Mouse (Mus musculus): ENCODE data around the gene Zdhhc13.
A peak's percentile ranks its signal among the peaks of the same experiment; 100 is the strongest.

The Zdhhc13 gene

DNA sequence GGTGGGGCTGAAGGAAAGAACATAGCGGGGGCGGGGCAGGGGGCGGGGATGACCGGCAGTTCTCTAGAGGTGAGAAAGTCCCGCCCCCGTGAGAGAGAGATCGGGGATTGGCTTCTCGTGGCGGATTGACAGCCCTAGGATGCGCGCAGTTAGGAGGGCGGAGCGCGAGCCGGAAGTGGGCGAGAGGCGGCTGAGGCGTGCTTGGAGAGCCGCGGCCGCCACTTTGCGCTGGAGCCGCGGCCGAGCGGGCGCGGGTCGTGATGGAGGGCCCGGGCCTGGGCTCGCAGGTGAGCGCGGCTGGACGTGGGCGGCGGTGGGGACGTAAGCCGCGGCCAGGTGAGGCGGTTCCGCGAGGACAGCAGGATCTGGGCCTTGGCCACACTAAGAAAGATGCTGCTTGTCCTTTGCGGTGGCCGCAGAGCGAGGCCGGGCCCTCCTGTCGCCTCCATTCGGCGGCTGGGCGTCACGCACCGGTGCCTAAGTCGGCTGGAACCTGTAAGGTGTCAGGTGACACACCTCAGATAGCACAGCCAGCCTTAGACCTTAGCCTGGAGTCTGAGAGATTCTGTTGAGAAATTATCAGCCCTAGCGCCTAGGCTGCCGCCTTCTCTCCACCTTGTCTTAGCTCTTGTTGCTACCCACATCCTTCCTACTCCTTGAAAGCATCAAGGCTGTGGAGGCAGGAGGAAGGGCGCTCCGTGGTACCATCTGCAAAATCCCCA lies at the start of gene Zdhhc13:
TSS of gene Zdhhc13 (plus strand) at position 153 of the 722 bp plus-strand sequence.
- DNase-seq (ENCODE audit: low read depth, low spot score) = peak; percentile 84

DNA sequence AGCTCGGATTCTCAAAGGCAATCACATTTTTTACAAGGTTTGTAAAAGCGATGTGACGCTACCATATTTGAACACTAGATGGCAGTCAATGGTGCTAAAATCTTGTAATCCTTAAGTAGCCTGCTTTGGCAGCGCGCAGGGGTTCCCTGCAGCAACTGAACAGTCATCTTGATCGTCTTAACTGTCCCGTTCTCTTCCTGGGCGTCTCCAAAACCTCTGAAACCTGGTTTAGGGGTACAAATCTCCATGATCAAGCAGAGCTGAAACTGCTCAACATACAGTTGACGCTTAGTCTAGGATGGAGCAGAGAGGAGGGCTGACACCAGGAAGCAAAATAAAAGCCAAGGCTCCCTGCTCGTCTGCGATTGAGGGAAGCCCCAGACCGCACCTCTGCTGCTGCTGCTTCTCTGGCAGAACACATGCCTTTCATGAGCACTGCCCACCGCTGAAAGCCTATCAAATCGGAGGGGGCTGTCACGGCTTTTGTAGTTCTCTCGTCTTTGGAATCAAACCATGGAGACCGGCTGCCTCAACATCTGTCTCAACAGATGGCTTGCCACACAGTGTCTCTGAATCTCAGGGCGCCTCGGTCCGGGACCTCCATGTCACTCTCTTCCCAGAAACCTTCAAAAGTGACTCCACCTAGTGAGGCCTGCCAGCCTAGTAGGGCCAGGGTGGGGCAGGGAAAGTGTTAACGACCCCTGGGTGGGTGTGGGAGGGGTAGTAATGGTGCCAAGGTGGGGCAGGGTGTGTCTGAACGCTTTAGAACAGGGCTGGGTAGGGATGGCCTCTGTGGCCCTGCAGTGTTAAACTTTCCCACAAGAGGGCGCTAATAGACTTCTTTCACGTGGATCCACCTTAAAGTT lies 39.3 kb upstream of the Zdhhc13 start:
- peak; percentile 78 for DNase-seq (ENCODE audit: low read depth, low spot score)

DNA sequence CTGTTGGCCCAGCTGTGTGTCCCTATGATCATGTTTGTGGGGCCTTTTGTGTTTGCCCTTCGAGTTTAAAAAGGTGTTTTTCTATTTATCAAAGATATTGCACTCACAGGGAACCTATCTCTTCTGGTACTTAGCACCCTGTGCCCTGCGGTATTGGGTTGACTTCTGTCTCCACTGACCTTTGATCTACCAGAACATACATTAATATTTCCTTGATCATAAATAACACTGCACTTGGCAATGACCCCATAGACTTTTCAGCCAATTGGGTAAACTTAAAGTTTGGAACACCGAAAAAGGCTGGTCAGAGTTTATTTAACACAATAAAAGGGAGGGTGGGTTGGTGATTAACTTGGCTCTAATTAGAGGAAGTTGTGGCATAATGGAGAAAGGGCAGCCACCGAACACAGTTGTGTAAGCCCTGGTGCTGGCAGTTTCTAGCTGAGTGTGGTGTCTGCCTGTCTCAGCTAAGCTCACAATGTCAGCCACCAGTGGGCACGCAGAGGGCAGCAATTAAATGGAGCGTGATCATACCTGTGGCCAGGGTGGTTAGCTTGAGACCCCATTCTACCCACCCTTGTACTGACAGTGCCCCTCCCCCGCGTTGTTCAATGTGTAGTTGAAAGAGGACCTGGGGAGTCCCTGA lies 38.5 kb upstream of the Zdhhc13 start:
- no peak for DNase-seq (ENCODE audit: low read depth, low spot score)

DNA sequence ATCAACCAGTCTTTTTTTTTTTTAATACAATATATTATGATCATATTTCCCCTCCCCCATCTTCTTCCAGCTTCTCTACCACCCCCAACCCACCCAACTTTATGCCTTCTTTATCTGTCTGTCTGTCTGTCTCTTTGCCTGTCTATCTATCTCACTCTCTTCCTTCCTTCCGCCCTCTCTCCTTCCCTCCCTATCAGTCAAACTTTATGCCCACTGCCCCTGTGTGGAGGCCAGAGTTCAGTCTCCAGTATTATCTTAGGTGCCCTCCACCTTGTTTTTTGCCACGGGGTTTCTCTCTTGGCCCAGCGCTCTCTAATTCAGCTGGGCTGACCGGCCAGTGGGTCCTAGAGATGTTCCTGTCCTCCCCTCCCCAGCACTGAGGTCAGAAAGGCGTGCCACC lies 37.6 kb upstream of the Zdhhc13 start:
- DNase-seq (ENCODE audit: low read depth, low spot score) = no peak

DNA sequence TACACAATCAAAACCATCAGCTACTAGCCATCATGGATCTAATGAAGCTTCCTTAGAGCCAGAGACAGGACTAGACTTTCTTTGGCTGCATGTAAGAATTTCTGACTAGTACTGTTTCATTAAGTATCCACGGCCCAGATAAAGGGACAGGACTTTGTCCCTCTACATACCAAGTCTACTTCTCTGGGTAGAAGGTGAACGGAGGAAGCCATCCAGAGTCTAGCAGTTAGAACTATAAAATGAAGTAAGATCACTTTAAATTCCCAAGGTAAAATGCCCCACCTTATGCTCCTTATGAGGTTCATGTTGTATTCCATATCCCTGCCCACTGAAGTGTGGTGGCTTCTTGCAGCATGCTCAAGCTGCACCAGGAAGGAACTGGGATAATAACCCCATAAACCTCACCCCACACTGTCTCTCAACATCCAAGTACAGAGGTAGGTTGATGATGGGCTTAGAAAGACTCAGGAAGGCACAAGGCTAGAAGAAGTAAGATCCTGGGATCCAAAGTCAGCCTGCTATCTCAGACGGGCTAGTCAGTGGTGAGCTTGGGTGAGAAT lies 34.3 kb upstream of the Zdhhc13 start:
- no peak for DNase-seq (ENCODE audit: low read depth, low spot score)

DNA sequence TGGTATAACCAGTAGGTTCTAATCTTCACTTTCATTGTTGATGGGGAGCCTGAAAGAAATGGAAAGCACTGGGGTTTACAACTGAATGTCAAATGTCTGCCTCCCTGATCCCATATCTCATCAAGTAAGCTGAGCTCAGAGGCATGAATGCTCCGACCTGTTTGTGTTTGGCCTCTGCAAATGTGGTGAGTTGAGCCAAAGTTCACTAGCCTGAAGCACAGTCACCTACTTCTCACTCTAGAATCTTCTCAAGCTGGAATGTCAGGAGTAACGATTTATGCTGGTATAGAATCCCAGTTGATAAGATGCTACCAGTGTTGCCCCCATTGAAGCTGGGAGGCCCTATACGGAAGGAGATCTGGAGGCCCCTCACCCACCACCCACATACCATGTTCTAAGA lies 33.0 kb upstream of the Zdhhc13 start:
- DNase-seq (ENCODE audit: low read depth, low spot score) = no peak

DNA sequence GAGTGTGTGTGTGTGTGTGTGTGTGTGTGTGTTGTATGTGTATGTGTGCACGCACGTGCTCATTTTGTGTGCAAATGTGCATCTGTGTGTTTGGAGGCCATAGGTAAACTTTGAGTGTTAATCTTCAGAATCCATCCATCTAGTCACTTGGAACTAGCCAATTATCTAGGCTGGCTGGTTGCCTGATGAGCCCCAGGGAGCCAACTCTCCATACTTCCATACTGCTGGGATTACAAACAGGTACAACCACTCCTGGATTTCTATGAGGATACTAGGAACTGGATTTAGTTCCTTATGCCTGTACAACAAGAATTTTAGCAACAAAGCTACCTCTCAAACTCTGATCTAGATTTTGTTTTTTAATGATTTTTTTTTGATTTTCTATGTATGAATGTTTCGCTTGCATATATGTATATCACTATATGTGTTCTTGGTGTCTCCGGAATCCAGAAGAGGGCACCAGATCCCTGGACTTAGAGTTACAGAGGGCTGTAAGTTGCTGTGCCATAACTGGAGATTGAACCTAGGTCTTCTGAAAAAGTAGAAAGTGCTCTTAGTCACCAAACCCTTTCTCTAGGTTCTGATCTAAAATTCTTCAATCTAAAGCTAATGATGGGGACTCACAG lies 32.4 kb upstream of the Zdhhc13 start:
- no peak for DNase-seq (ENCODE audit: low read depth, low spot score)

DNA sequence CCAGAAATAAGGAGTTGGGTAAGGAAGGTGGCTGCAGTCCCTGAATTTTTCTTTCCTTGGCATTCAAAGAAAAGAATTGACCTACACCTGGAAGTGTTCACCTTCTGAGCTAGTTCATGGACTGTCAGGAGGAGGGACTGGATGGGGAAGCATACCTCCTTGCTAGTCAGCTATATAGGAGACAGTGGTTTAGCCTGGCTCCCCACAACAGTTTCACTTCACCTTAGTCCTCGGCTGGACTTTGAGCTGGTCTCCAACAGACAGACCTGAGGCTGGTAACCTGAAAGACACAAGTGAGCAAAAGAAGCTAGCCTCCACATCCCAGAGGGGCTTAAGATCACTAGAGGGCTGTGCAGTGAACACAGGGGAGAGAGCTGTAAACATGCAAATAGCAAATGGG lies 30.7 kb upstream of the Zdhhc13 start:
- DNase-seq (ENCODE audit: low read depth, low spot score) = no peak

DNA sequence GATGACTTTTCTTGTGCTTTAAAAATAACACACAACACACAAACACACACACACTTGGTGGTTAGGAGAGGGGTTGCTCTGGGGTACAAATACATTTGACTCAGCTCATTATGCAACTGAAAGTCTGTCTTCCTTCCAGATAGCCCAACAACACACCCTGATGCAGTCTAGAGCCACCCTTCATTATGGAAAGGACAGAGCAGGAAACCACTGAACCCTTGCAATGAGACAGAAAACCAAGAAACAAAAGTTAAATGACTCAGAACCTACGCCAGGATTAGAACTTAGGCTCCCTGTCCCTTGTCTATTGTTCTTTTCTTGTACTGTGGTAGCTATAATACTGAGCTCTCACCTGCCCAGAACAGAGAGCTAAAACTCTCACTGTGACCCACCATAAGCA lies 28.0 kb upstream of the Zdhhc13 start:
- DNase-seq (ENCODE audit: low read depth, low spot score) = no peak

DNA sequence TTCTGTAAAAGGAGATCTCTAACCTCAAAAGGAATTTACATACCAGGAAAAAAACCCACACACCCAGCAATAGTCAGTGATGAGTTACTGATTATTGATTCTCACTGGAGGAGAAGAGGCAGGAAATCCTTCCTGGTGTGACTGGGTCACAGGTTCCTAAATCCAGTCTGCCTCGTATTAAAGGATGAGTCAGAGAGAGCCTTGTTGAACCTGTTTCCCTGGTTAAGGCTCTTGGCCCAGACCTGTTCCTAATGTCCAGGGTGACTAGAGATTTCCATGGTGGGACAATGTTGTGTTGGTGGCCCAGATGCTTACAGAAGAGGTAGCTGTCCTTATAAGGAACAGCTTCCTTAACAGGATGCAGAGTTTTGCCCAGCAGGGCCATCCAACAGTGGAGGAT lies 26.5 kb upstream of the Zdhhc13 start:
- DNase-seq (ENCODE audit: low read depth, low spot score) = no peak

DNA sequence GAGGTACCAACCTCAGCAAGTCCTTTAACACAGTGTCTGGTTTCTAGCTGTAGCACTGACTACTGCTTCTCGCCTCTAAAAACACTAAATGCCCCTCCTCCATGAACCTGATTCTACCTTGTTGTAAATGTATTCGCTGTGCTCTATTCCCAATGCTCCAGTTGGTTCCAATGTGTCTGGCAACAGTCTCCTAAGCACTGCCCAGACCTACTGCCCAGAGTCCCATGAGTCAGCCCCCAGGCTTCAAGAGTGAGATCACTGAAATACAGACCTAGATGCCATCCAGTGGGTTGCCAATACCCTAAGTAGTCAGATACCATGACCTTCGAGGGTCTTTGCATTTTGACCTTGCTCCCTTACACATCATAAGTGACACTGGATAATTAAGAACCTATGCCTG lies 26.1 kb upstream of the Zdhhc13 start:
- DNase-seq (ENCODE audit: low read depth, low spot score) = no peak

DNA sequence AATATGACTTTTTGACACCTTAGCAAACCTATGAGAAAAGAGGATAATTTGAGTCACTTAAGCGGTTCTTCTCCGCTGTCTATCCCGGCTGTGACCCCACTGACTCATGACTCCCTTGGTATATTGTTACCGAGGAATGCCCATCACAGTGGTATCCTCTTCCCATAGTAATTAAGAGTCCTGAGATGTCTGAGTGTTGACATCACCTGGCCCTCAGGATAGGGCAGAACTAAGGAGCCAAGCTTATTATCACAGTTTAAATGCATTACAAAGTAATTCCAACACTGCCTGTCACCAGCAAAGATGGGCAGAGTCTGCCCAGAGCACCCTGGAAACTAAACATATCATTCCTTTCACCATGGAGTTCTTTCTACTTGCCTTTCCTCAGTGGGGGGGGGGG lies 22.8 kb upstream of the Zdhhc13 start:
- DNase-seq (ENCODE audit: low read depth, low spot score) = no peak

DNA sequence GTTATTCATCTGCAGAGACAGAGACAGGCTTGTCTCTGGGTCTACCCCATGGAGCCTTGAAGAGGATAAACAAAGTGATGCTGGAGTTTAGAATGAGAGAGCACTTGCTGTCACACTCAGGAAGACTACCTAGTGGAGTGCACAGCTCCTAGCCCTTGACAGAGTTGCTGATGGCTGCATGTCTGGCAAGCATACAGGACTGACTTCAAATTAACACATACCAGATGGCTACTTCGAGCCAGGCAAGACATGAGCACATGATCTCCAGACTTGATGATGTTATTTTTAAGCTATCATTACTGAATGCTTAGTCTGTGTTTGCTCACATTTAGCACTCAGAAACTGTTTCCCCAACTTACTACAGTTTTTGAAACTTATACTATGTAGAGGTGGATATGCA lies 19.1 kb upstream of the Zdhhc13 start:
- DNase-seq (ENCODE audit: low read depth, low spot score) = no peak

DNA sequence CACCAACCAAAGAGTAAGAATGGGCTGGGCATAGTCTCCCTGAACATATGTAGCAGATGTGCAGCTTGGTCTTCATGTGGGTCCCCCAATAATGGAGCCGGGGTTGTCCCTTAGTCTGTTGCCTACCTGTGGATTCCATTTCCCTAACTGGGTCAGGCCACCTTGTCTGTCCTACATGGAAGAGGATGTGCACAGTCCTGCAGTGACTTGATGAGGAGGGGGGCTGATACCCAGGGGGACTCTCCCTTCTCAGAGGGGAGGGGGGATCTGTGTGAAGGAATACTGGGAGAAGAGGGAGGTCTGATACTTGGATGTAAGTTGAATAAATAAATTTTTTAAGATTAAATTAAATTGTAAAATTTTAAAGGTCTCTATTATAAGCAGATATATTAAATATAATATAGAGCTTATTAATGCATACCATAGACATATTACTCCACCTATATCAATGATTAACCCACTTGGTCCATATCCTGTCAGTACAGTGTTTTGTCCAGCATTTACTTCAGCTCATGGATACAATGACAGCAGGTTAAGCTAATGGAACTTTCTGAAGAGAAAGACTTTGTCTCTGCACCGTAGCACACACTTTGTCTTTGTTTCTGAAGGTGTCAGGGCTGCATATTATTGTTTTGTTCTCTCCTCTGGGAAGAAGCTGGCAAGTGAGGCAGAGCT lies 16.6 kb upstream of the Zdhhc13 start:
- no peak for DNase-seq (ENCODE audit: low read depth, low spot score)

DNA sequence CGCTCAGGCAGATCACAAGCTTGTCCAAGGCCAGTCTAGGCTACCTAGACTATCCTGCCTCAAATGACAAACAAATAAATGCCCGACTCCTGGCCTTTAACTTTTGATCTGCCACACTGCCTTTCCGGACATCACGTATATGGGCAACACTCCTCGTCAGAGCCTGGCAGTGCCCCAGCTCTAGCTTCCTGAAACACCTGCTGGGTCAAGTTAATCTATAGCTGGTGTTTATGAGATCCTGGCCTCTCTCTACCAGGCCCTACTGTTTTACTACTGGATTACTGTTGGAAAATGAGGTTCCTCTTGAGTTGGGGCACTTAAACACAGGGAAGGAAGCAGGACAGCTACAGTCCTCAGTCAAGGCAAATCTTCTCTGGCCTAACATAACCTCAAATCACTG lies 15.5 kb upstream of the Zdhhc13 start:
- DNase-seq (ENCODE audit: low read depth, low spot score) = no peak

DNA sequence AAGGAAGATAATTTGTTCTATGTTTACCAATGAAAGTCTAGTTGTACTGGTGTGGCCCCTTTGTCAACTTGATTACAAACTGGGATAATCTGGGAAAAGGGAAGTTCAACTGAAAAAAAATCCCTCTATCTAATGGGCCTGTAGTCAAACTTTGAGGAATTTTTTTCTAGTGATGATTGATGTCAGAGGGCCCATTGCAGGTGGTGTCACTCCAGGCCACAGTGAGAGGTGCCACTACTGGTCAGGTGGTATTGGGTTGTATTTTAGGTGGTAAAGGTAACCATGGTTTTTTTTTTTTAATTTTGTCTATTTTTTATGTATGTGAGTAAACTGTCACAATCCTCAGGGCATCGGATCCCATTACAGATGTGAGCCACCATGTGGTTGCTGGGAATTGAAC lies 14.2 kb upstream of the Zdhhc13 start:
- no peak for DNase-seq (ENCODE audit: low read depth, low spot score)

DNA sequence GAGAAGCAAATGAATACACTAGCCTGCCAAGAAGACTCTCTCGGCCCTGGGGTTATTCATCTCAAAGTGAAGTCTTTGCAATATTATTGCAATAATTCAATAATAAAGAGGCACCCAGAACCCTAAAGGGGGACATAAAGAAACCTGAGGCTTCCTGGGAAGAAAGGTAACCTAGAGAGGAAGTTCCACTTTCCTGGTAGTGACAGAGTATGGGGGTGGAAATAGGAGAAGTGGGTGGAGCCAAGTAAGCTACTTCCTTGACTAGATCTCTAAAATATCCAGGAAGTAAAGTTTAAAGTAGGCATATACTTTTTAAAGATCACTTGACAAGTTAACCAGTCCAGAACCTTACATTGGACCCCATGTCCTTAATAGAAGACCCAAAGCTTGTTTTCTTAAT lies 13.4 kb upstream of the Zdhhc13 start:
- no peak for DNase-seq (ENCODE audit: low read depth, low spot score)

DNA sequence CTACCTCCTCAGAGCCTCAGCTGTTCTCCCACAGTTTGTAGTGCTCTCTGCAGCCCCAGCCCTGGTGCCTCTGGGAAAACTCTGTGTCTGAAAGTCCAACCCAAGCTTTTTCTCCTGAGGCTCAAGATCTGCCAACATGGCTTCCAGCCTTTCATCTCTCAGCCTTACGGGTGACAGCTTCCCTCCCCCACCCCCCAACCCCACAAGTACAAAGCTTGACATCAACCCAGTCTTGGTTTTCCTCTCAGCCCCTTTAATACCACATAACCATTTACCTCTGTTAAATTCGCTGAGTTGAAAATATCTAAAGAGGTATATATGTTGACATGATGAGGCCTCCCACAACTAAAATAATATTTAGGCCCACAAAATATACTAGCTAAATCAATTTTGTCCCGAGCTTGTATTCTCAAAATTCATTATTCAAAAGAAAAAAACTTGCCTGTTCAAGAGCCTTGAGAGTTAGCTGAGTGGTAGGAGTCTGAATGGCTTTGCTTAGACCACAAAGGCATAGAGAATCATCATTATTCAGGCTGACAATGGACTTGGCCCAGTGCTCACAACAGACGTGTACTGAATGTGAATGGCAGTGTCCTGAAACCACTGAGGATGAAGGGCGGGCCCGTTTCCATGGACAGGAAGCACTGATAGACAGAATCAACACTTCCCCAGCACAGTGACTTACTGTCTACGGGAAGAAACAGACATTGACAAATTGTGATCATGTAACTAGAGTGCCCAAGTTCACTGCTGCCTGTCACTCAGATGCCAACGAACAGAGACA lies 10.9 kb upstream of the Zdhhc13 start:
- no peak for DNase-seq (ENCODE audit: low read depth, low spot score)

DNA sequence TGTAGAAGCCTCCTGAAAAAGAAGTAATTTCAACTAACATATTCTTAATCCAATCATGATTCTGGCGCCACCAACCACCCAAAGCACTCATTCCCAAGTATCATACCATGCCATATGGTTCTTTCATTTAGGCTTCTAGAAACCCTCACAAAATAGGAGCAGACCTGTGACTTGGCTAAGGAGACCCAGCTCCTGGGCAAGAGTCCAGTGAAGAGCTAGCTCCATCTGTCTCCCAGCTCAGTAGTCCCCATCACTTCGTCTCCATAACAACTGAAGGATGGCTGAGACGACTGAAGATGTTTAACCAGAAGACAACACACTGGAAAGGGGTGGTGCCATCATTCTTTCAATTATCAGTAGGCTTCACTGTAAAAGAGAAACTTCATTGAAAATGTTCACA lies 9.7 kb upstream of the Zdhhc13 start:
- no peak for DNase-seq (ENCODE audit: low read depth, low spot score)

DNA sequence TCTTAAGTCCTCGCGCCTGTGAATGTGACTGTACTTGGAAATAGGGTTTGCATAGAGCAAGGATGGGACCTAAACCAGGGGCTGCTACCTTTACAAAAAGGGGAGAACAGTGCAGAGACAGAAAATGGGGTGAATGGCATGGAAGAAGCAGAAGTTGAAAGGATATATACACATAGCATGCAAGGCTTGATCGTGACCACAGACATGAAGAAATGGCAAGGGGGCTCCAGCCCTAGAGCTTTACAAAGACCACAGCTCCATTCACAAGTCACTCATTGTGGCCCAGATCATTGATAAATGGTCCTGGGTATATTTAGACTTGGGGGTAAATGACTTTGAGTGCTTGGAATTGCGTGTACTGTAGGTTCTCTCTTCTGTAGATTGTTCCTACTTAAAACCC lies 6.4 kb upstream of the Zdhhc13 start:
- no peak for DNase-seq (ENCODE audit: low read depth, low spot score)
